Mouse (Mus musculus) adrenal gland, postnatal 0 days (tissue): ENCODE results near the gene Gabpb1. TPM values are rescaled to one million over a fixed set of nuclear protein-coding genes. Genes with fewer than 3 reads are reported as not detected.

Experiments
- polyA plus RNA-seq: library from polyadenylated mRNA; unstranded; fragments of >200 nt; fragmentation: Nextera tagmentation; extraction: Ambion mirVana; gene quantifications from 2 replicates; pipeline ENCODE4 v1.2.1, GENCODE M21; 2015

The Gabpb1 gene
- polyA plus RNA-seq = 17.3 and 21.0 TPM in 2 replicates

GRCm38 (mm10) chr2:126676122-126676515 is at the start of gene Gabpb1:
Gene Gabpb1 (minus strand): TSS chr2:126676337.

GRCm38 (mm10) chr2:126706759-126707437 is 30.8 kb upstream of the Gabpb1 start, which contains the start of gene Usp8:
Gene Usp8 (plus strand): TSS chr2:126707328.

GRCm38 (mm10) chr2:126619249-126619704 is 56.9 kb downstream of the Gabpb1 start, which contains the start of gene Hdc:
Gene Hdc (minus strand): TSS chr2:126619299.

Other genes starting within 250 kb of the Gabpb1 start
- gene Atp8b4, start 175.7 kb downstream of the Gabpb1 start, polyA plus RNA-seq = 0.57 and 0.62 TPM in 2 replicates
- 20.7 and 27.3 TPM in 2 replicates for gene Slc27a2, start 123.9 kb downstream of the Gabpb1 start, polyA plus RNA-seq
- gene Hdc, start 57.0 kb downstream of the Gabpb1 start, polyA plus RNA-seq = 13.5 and 35.0 TPM in 2 replicates
- 24.5 and 37.2 TPM in 2 replicates for gene Usp8, start 31.0 kb upstream of the Gabpb1 start, polyA plus RNA-seq
- 2.0 and 5.1 TPM in 2 replicates for gene Usp50, start 107.1 kb upstream of the Gabpb1 start, polyA plus RNA-seq
- 21.1 and 31.1 TPM in 2 replicates for gene Trpm7, start 199.9 kb upstream of the Gabpb1 start, polyA plus RNA-seq